Mouse (Mus musculus): ENCODE measurements at regions not wholly inside any gene's neighbourhood (a gene's known extent, or its start where the extent isn't known, plus 50 kb on each side); places are given as distances from the start of the nearest gene placed in this dataset.

DNA sequence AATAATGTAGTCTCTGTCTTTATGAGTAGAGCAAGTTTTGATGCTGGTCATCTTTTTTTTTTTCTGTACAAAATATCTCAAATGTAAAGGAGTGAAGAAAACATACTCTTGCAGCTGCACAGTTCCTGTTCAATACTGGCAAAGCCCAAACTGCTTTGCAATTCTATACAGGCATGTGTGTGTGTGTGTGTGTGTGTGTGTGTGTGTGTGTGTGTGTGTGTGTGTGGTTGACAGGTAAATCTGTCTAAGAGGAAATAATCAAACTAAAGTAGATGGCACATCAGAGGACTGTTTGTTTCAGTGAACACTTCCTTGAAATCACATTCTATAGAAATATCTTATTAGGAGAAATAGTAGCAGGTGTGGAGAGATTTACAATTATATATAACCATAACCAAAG lies 747.8 kb upstream of the Lrrc6 start:
- DNase-seq (ENCODE audit: low spot score), result no peak
- intact Hi-C loops (cut with DNase I), result no loop called here

- DNase-seq (ENCODE audit: low spot score), result no peak
- intact Hi-C loops (cut with DNase I), result no loop called here
Measured at GRCm38 (mm10) chr15:67245658-67246268, 745.1 kb upstream of the Lrrc6 start.

DNA sequence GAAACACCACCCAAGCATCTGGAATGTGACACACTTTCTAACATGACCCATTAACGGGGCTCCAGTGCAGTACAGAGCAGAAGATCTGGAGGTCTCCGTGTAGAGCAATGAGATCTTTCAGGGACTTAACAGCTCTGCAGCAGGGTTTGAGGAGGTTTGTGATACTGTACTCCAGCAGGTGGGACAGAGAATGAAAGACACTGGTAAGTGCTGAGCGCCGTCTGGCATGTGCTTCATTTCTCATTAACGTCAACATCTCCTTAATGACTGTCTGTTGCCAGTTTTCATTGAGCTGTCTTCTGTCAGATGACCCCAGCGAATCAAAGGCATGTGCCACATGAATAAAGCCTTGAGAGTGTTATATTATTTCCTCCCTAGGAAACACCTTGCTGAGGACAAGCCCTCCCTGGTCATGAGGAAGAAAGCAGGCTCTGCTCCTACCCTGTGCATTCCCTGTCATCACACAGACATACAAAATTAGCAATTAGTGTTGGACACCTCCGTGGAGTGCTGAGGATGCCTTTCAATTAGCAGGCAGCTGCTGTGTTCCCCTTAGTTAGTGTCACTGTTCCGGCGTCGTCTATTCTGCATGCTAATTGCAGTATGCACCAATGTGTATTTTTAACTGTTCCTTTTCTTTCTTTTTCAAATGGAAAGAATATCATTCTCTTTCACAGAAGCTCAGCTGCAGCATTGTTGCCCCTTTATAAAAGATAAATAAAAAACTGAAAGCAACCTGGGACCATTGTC lies 744.4 kb upstream of the Lrrc6 start:
- intact Hi-C loops (cut with DNase I), result no loop called here
- no peak for DNase-seq (ENCODE audit: low spot score)

DNA sequence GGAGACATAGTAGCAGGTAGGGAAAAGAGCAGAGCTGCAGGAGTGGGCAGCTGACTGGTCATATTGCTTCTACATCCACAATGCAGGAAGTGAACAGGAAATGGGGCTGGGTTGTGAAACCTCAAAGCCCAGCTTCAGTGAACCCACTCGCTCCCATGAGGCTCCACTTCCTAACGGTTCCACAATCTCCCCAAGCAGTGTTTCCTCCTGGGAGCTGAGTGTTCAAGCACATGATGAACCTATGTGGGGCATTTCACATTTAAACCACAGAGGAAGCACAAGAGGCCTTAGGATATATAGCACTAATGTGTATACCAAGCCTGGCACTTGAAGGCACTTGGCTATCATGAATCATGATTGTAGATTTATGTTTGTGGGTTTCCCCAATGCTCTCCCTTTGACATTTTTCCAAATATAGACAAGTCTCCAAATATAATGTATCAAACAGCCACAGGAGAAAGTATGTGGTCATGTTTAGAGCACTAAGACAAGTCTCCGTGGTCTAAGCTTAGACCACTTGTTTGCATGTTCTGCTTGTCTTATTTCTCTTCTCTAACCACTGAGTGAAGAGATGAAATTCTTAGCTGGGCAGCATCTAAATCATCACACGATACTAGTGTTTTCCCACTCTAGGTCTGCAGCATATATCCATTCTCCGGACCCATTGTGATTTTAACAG lies 734.5 kb upstream of the Lrrc6 start:
- DNase-seq (ENCODE audit: low spot score), result no peak
- intact Hi-C loops (cut with DNase I), result no loop called here

GRCm38 (mm10) chr15:67229359-67229758 lies 728.6 kb upstream of the Lrrc6 start:
- intact Hi-C loops (cut with DNase I), result no loop called here
- no peak for DNase-seq (ENCODE audit: low spot score)

DNA sequence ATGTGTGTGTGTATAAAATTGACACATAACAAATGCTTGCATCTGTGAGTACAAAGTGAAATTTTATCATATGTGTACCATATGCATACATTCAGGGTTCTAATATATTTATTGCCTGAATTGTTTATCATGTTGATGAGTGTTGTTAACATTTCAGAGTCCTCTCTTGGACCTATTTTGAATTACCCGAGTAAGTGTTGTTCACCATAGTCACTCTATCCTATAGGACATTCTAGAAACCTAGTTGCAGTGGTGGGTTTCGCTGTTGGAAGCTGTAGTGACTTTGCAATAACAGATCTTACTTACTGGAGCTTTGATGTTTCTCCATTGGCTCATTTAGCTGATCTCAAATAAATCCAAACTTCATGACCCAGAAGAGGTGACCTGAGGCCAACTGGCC lies 727.9 kb upstream of the Lrrc6 start:
- no peak for DNase-seq (ENCODE audit: low spot score)
- intact Hi-C loops (cut with DNase I), result no loop called here

- intact Hi-C loops (cut with DNase I), result no loop called here
- DNase-seq (ENCODE audit: low spot score), result no peak
Measured at GRCm38 (mm10) chr15:67227456-67228164, 726.9 kb upstream of the Lrrc6 start.

GRCm38 (mm10) chr15:67226900-67227299 lies 726.2 kb upstream of the Lrrc6 start:
- intact Hi-C loops (cut with DNase I), result no loop called here
- no peak for DNase-seq (ENCODE audit: low spot score)
